Mouse (Mus musculus): ENCODE results near the gene H2afx.

- TF ChIP-seq CTCF (IDR thresholded peaks at IDR 0.05; ENCODE audit: low read depth, low read length) (no peak), POLR2A (IDR thresholded peaks at IDR 0.05; ENCODE audit: extremely low read depth, insufficient read depth, low read length) (no peak)
Observed at GRCm38 (mm10) chr9:44288959-44289291, 45.6 kb upstream of the H2afx start.
